Mouse (Mus musculus): ENCODE data around the gene Smu1. TPM values are rescaled to one million over a fixed set of nuclear protein-coding genes. Genes with fewer than 3 reads are reported as not detected.
"Not testable (repeated sequence)": the region's sequence is repeated elsewhere in the genome, so short reads cannot be mapped to it uniquely, and the experiment has no call there.

The Smu1 gene
- total RNA-seq (2018; cell fraction: chromatin; rRNA removed) = 100 to 1,000 TPM in 1 of 26 experiments, 10 to 100 TPM in 25; 44.2 to 103 (median 70.6) TPM
- total RNA-seq (2018; cell fraction: cytosol; rRNA removed) = 10 to 100 TPM; 41.5 to 57.7 (median 47.7) TPM
- total RNA-seq (2018; cell fraction: nucleus; rRNA removed) = 10 to 100 TPM; 35.4 to 81.4 (median 51.4) TPM
- 43.2 to 57.4 TPM (median 46.9 TPM) in 3 replicates for polyA plus RNA-seq (2018)

DNA sequence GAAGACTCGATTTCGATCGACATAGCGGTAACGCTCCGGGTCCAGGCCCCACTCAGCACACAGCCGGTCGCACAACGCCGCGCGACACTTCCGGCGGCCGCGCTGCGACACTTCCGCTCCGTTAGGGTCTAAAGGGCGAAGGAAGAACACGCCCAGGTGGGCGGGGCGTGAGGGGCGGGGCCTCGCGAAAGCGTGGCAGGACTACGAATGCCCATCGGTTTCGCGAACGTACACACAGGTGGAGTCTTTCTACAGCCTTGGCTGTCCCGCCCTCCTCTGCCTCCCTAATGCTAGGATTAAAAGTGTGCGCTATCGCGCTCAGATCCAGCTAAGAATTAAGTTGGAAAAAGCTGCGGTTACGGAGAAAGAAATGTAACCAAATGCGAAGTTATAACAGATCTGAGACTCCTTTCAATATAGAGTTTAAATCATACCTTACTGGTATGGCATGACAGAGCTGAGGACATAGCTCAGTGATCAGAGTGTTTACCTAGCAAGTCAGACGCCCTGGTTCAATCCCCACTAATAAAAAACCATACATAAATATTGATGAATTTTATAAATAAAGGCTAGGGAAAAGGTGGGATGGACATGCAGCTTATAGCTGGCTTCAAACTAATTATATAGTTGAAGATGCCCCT is at the start of gene Smu1:
Gene Smu1, minus strand, starts transcription at position 144 of the 641 bp plus-strand sequence.
- WGBS (ENCODE audit: missing documents) = under 1% methylated on average over 40 of the region's 40 CpGs
- Histone ChIP-seq H3K79me2 (ENCODE audit: inconsistent target) (peaks cover 25% of the 10 kb centered on the region), H3K36me3 (ENCODE audit: inconsistent target) (peaks cover 25% of the 10 kb centered on the region), H3K27ac (peak within 1 kb of the TSS; percentile 13; the same call in 1 of the 2 replicates), H3K4me3 (ENCODE audit: inconsistent target) (peak within 1 kb of the TSS; percentile 88)

DNA sequence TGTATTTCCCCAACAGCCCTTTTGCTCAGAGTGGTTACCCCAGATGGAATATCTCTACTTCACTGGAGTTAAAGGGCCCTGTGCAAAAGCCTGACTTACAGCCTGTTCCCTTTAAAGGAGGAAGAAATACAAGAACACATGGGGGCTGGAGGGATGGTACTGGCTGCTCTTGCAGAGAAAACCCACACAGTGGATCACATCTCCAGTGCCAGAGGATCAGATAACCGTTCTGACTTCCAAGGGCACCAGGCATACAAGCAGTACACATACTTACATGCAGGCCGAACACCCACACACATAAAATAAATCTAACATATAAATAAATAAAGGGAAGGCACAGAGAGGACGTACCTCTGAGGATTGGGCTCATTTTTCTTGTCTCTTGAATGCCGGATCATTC is 49.7 kb upstream of the Smu1 start:
- WGBS (ENCODE audit: missing documents) = 96% methylated on average over 4 of the region's 4 CpGs
- Histone ChIP-seq H3K4me3 (ENCODE audit: inconsistent target) (no peak overlapping the region), H3K27ac (no peak overlapping the region), H3K36me3 (ENCODE audit: inconsistent target) (peaks cover 84% of the 10 kb centered on the region), H3K79me2 (ENCODE audit: inconsistent target) (peaks cover 12% of the 10 kb centered on the region)

DNA sequence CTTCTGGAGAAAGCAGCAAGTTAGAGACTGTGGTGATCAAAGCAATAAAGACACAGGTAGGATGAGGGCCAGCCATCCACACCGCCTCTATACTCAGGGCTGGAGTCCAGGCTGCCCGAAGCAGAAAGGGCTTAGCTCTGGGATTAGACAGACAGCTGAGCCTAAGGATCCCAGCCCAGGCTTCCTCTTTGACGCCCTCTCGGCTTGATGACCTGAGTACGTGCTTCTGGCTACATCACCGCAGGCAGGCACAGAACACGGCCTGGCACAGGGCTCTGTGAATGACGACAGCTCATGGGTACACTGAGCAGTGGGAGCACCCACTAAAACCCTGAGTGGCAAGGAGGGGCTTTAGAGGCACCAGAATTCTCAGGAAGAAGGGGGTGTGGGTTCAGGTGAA is 47.7 kb upstream of the Smu1 start:
- peaks cover 68% of the 10 kb centered on the region for H3K36me3 ChIP-seq (ENCODE audit: inconsistent target)
- 93% methylated on average over 8 of the region's 8 CpGs for WGBS (ENCODE audit: missing documents)

DNA sequence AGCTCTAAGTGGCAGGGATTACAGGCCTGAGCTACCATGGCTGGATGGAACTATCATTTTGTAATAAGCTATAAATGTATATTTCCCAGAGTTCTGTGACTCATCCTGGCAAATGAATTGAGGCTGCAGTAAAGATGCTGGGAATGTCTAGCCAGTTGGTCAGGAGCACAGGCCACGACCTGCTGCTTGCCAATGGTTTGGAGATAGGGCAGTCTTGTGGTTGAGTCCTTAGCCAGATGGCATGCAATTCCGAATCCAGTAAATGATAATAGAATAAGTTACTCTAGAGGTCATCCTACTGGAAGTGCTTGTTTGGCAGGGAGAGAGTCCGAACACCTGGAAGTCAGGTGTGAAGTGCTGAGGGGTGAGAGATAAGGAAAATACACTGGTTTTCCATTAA is 45.1 kb upstream of the Smu1 start:
- Histone ChIP-seq H3K4me3 (ENCODE audit: inconsistent target) (no peak overlapping the region), H3K79me2 (ENCODE audit: inconsistent target) (no peaks in the 10 kb centered on the region), H3K36me3 (ENCODE audit: inconsistent target) (peaks cover 43% of the 10 kb centered on the region), H3K27ac (no peak overlapping the region)
- 94% methylated on average over 3 of the region's 3 CpGs for WGBS (ENCODE audit: missing documents)

More for the DNA sequence above, 47.7 kb upstream of the Smu1 start:
- H3K4me3 ChIP-seq (ENCODE audit: inconsistent target) = no peak overlapping the region
- no peak overlapping the region for H3K27ac ChIP-seq
- H3K79me2 ChIP-seq (ENCODE audit: inconsistent target) = no peaks in the 10 kb centered on the region

DNA sequence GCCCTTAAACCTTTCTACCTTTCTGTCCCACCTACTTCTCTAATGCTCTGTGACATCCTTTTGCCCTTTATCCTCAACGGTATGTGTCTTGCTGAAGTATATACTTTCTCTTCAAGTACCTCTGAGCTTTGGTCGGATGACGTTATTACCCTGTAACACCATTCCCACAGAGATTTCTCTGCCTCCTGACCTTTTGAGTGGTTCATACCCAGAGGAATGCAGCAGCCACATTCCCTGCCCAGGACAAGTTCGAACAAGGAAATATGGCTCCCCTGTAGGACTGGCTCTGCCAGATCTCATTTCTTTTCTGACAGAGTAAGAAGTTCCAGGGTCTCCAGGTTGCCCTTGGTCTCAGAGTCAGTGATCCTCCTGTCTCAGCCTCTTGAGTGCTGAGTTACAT is 44.2 kb upstream of the Smu1 start:
- H3K27ac ChIP-seq = no peak overlapping the region
- peaks cover 34% of the 10 kb centered on the region for H3K36me3 ChIP-seq (ENCODE audit: inconsistent target)
- 96% methylated on average over 4 of the region's 4 CpGs for WGBS (ENCODE audit: missing documents)
- H3K79me2 ChIP-seq (ENCODE audit: inconsistent target) = no peaks in the 10 kb centered on the region
- no peak overlapping the region for H3K4me3 ChIP-seq (ENCODE audit: inconsistent target)

DNA sequence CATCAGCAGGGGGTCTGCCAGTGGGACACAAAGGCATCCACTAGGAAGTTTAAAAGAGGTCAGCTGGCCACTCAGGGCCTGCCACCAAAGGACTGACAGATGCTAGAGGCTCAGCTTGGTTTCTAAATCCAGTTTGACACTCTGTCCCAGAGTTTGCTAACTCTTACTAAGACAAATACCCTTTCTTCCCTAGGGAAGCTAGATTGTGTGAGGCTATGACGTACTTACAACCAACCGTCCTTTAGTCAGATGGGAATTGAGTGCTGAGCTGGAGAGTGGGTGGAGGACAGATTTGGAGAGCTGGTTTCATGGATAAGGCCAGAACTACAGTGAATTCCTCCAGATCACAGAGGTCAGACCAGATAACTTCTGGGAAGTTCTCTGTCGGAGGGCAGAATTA is 43.1 kb upstream of the Smu1 start:
- Histone ChIP-seq H3K79me2 (ENCODE audit: inconsistent target) (no peaks in the 10 kb centered on the region), H3K4me3 (ENCODE audit: inconsistent target) (no peak overlapping the region), H3K27ac (no peak overlapping the region), H3K36me3 (ENCODE audit: inconsistent target) (peaks cover 23% of the 10 kb centered on the region)
- WGBS (ENCODE audit: missing documents) = 100% methylated on average over 3 of the region's 3 CpGs

DNA sequence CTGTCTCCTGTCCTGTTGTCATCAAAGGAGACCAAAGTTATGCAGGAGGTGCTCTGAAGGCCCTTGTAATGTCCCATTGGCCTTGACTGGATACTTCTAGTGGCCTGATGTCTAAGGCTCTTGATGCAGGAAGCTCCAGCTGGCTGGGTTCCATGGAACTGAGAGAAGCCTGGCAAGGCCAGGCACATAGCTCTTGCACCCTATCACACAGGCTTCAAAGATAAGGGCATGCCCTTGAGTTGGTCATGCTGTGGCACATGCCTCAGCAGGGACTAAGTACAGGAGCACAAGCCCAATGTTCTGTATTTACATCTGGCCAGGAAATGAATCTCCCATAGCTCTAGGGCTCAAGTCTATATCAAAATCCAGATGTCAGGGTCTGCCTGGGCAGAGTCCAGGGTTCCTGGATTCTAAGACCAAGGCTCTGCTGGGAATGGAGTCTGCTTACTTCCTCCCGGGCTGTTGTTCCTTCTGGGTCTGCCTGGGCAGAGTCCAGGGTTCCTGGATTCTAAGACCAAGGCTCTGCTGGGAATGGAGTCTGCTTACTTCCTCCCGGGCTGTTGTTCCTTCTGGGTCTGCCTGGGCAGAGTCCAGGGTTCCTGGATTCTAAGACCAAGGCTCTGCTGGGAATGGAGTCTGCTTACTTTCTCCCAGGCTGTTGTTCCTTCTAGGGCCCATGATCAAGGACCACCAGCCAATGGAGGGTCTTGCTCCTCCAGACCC is 41.3 kb upstream of the Smu1 start:
- not testable (repeated sequence) for H3K79me2 ChIP-seq (ENCODE audit: inconsistent target); H3K36me3 ChIP-seq (ENCODE audit: inconsistent target); H3K4me3 ChIP-seq (ENCODE audit: inconsistent target); H3K27ac ChIP-seq
- whole genome bisulfite sequencing (ENCODE audit: missing documents) = no CpG with 5 or more reads among the region's 2 CpGs

DNA sequence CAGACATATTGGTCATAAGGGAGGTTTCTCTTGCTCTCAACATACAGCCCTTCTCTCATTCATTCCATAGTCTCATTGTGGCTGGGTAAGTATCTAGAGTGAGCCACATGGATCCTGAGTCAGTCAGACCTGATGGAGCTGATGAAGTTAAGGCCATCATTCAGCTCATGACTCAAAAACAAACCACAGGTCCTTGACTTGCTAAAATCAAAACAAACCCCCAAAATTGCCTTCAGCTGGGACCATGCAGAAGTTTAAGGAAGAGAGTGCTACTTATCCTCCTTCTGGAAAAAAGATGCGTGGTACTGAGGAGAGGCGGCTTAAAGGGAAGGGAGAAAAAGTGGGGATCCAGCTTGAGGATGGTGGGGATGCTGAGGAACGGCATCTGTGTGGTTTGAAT is 38.0 kb upstream of the Smu1 start:
- 89% methylated on average over 3 of the region's 3 CpGs for whole genome bisulfite sequencing (ENCODE audit: missing documents)

DNA sequence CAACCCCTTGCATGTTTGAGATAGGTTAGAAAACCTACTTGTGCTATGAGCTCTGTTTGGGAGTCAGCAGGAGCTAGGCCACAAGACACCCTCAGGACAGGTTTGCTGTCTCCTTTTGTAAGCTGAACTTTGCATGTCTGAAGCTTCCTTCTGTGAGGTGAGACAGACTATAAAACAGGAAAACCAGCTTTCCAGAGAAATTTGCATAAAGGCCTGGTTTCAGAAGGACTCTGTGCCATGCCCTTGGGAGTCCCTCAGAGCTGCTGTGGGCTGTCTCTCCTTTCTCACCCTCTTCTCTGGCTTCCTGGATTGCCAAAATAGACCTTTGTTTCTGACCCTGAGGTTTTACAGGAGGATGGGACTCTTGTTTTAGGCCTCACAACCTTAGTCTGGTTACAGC is 36.6 kb upstream of the Smu1 start:
- no peak overlapping the region for H3K27ac ChIP-seq
- H3K36me3 ChIP-seq (ENCODE audit: inconsistent target) = no peaks in the 10 kb centered on the region
- no peak overlapping the region for H3K4me3 ChIP-seq (ENCODE audit: inconsistent target)
- H3K79me2 ChIP-seq (ENCODE audit: inconsistent target) = no peaks in the 10 kb centered on the region

More for the DNA sequence above, 38.0 kb upstream of the Smu1 start:
- Histone ChIP-seq H3K79me2 (ENCODE audit: inconsistent target) (no peaks in the 10 kb centered on the region), H3K27ac (no peak overlapping the region), H3K36me3 (ENCODE audit: inconsistent target) (no peaks in the 10 kb centered on the region), H3K4me3 (ENCODE audit: inconsistent target) (no peak overlapping the region)

DNA sequence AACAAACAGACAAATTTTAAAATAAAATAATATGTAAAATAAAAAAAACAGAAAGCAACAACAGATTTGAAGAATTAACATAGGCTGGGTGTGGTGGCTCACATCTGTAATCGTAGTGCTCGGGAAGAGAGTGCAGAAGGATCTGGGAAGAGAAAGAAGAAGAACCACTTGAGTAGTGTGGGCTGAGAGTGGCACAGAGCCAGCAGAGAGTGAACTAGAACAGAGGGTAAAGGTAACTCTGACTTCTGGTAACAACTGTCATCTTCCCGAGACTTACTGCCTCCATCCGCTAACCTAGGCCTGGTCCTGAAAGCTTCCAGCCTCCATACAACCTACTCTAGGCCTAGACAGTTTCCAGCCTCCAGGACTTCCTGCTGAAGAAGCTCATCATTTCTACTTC is 33.5 kb upstream of the Smu1 start:
- H3K79me2 ChIP-seq (ENCODE audit: inconsistent target) = no peaks in the 10 kb centered on the region
- H3K27ac ChIP-seq = no peak overlapping the region
- H3K4me3 ChIP-seq (ENCODE audit: inconsistent target) = no peak overlapping the region
- no peaks in the 10 kb centered on the region for H3K36me3 ChIP-seq (ENCODE audit: inconsistent target)
- WGBS (ENCODE audit: missing documents) = 80% methylated on average over 4 of the region's 4 CpGs

DNA sequence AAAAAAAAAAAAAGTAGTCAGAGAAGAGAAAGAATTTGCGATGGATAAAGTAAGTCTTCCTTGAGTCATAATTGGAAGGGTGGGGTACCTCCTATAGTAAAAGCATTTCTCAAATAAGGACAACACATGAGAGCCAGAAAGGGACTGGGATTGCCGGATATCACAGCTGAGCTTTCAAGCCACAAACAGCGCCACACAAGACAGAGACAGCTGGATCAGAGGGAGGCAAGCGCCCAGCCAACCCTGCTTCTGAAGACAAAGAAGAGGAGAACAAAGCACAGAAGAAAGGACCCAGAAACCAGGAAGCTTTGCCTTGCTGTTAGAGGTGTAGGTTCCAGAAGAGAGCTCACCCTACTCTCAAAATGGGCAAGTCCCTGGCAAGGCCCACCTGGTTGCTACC is 28.9 kb upstream of the Smu1 start:
- 100% methylated on average over 2 of the region's 4 CpGs for WGBS (ENCODE audit: missing documents)
- Histone ChIP-seq H3K79me2 (ENCODE audit: inconsistent target) (no peaks in the 10 kb centered on the region), H3K4me3 (ENCODE audit: inconsistent target) (no peak overlapping the region), H3K27ac (no peak overlapping the region), H3K36me3 (ENCODE audit: inconsistent target) (no peaks in the 10 kb centered on the region)

DNA sequence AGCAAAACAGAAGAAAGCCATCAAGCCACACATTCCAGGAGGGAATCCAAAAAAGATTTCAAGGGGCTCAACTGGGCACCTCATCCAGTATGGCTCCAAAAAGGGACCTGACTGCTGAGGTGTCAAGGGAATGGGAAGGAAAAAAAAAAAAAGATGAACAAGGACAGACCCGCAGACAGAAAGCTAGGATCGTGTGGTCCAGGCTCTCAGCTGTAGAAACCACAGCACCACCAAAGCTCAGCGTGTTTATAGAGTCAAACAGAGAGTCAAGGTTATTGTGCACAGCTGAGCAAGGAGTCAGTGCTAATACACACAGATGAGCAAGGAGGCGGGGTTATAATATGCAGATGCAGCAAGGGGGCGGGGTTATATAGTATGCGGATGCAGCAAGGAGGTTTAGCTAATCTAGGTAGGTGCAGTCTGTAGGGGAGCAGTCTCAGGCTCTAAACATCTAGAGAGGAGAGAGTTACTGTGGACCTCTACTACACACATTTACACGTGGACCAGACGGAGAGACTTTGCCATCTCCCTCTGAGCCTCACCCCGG is 28.0 kb upstream of the Smu1 start:
- 87% methylated on average over 9 of the region's 9 CpGs for WGBS (ENCODE audit: missing documents)
- H3K79me2 ChIP-seq (ENCODE audit: inconsistent target) = no peaks in the 10 kb centered on the region
- no peak overlapping the region for H3K4me3 ChIP-seq (ENCODE audit: inconsistent target)
- no peak overlapping the region for H3K27ac ChIP-seq
- no peaks in the 10 kb centered on the region for H3K36me3 ChIP-seq (ENCODE audit: inconsistent target)

DNA sequence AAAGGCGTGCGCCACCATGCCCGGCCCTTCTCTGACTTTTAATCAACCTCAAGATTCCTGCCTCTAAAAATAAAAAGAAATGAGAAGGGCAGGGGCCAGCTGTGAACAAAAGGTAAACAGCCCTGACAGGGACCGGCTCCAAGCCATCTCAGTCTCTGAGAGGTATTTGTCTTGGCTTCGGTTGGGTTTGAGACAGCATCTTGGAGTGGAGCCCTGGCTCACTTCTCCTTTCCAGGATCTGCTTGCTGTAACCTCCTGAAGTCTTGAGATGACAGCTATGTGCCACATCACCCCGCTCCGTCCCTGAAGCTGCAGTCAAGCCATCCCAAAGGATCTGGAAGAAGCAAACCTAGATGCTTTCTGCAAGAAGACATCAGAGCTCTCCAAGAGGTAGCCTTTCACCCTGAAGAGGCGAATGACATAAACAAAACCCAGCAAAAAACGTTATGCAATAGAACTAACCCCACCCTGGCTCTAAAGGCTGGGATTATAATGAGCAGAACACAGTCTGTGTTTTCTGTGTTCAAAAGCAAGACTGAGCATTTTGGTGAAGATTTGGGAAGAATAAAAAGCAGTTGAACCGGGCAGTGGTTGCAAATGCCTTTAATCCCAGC is 26.9 kb upstream of the Smu1 start:
- WGBS (ENCODE audit: missing documents) = 29% methylated on average over 10 of the region's 10 CpGs
- Histone ChIP-seq H3K79me2 (ENCODE audit: inconsistent target) (no peaks in the 10 kb centered on the region), H3K27ac (peak overlapping the region; percentile 34), H3K36me3 (ENCODE audit: inconsistent target) (no peaks in the 10 kb centered on the region), H3K4me3 (ENCODE audit: inconsistent target) (no peak overlapping the region)

DNA sequence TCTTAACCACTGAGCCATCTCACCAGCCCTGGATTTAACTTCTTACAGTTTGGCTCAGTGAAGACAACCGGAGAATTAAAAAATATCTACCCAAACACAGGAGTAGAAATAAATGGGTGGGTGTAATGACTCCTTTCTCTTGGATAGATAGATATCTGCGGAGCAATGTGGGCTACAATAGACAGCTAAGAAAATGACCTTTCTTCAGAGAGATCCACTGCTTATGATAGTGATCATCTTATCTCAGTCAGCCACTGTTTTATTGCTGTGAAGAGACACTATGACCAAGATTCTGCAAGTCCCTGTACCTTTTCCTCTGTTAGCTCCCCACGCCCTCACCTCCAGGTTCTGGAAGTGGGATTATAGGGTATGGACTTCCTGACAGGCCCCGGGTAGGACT is 25.3 kb upstream of the Smu1 start:
- H3K4me3 ChIP-seq (ENCODE audit: inconsistent target) = no peak overlapping the region
- peak overlapping the region; percentile 97 for H3K27ac ChIP-seq
- WGBS (ENCODE audit: missing documents) = 95% methylated on average over 4 of the region's 4 CpGs
- no peaks in the 10 kb centered on the region for H3K36me3 ChIP-seq (ENCODE audit: inconsistent target)
- no peaks in the 10 kb centered on the region for H3K79me2 ChIP-seq (ENCODE audit: inconsistent target)
